Mouse (Mus musculus): ENCODE results near the gene Ttc29. TPM values are rescaled to one million over a fixed set of nuclear protein-coding genes. Genes with fewer than 3 reads are reported as not detected.

Gene Ttc29
- total and polyA plus RNA-seq, 2 experiments from 2014 or later, result 1.0 to 5.3 TPM

DNA sequence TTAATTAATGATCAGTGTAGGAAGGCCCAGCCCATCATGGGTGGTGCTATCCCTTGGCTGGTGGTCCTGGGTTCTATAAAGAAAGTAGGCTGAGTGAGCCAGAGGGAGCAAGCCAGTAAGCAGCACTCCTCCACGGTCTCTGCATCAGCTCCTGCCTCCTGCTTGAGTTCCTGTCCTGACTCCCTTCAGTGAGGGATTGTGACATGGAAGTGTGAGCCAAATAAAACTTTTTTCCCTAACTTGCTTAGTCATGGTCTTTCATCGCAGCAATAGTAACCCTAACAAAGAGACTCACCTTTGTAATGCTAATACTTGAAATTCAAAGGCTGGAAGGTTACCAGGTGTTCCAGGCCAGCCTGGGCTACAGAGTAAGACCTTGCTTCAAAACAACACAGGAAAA lies 71.7 kb downstream of the Ttc29 start:
- no peak for TF ChIP-seq CTCF (IDR thresholded peaks at IDR 0.05)
- ATAC-seq (ENCODE audit: low FRiP score), result no peak
- DNase-seq (ENCODE audit: low spot score), result no peak

DNA sequence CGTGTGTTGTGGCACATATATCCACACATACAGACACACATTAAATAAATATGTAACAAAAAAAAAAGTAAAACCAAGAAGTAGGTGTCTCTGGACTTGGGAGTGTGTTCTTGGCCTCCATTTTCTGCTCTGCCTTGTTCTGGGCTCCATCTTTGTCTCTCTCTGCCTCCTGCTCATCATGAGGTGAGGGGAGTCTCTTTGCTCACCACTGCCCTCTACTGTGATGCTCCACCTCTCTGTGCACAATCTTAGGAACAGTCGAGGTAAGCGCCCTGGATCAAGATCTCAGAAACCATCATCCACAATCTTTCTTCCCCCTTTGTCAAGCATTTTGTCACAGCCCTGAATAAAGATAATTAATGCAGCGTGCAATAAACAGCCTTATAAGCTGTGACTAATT lies 72.3 kb downstream of the Ttc29 start:
- H3K27me3 ChIP-seq (ENCODE audit: insufficient read depth, low read length), result no peaks in the 10 kb centered on the region
- DNase-seq (ENCODE audit: low spot score), result no peak
- H3K9me3 ChIP-seq (ENCODE audit: low read length), result no peaks in the 10 kb centered on the region
- H3K27ac ChIP-seq (ENCODE audit: low read depth, low read length), result no peak overlapping the region
- H3K9ac ChIP-seq (replicated peaks; ENCODE audit: low read length, poor library complexity, severe bottlenecking), result no peak overlapping the region
- H3K4me1 ChIP-seq (ENCODE audit: insufficient read depth, low read length), result no peaks in the 10 kb centered on the region
- ATAC-seq (ENCODE audit: low FRiP score), result no peak
- H3K4me2 ChIP-seq (ENCODE audit: low read depth, low read length, poor library complexity, severe bottlenecking), result no peak overlapping the region
- no peaks in the 10 kb centered on the region for H3K36me3 ChIP-seq (ENCODE audit: insufficient read depth, low read length)
- WGBS, result 82% methylated on average over 4 of the region's 4 CpGs
- TF ChIP-seq CTCF (IDR thresholded peaks at IDR 0.05), result no peak
- H3K4me3 ChIP-seq (ENCODE audit: low read depth, low read length), result no peak overlapping the region

More for the DNA sequence above, 71.7 kb downstream of the Ttc29 start:
- Histone ChIP-seq H3K9ac (replicated peaks; ENCODE audit: low read length, poor library complexity, severe bottlenecking) (no peak overlapping the region), H3K4me2 (ENCODE audit: low read depth, low read length, poor library complexity, severe bottlenecking) (no peak overlapping the region), H3K36me3 (ENCODE audit: insufficient read depth, low read length) (no peaks in the 10 kb centered on the region), H3K4me3 (ENCODE audit: low read depth, low read length) (no peak overlapping the region), H3K4me1 (ENCODE audit: insufficient read depth, low read length) (no peaks in the 10 kb centered on the region), H3K27me3 (ENCODE audit: insufficient read depth, low read length) (no peaks in the 10 kb centered on the region), H3K27ac (ENCODE audit: low read depth, low read length) (no peak overlapping the region), H3K9me3 (ENCODE audit: low read length) (no peaks in the 10 kb centered on the region)
- WGBS, result 43% methylated on average over 2 of the region's 2 CpGs

DNA sequence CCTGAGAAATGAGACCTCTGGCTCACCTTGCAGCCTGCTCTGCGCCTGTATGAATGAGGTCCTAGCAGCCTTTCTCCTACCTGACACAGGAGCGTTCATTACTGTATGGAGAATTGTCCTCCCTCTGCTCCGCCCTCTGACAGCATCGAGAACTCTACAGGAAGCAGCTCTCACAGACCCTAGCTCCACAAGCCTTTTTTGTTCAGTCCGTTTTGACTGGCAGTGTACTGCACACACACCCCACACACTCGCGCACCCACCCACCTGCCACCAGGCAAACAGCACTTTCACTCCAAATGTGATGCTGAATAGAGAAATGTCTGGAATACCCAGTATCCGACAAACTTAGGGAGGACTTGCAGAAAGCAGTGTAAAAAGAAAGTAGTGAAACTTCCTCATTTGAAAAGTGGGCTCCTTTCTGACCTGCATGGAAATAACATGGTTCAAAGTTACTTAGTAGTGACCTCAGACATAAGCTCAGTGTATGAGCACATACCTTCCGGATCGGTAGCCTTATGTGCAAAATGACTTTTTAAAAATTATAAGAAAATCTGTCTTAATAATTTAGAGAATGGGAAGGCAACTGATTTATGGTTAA lies 76.4 kb downstream of the Ttc29 start:
- ATAC-seq (ENCODE audit: low FRiP score) (no peak), DNase-seq (ENCODE audit: low spot score) (no peak)
- TF ChIP-seq CTCF (IDR thresholded peaks at IDR 0.05), result no peak
- Histone ChIP-seq H3K27me3 (ENCODE audit: insufficient read depth, low read length) (no peaks in the 10 kb centered on the region), H3K9me3 (ENCODE audit: low read length) (no peaks in the 10 kb centered on the region), H3K4me1 (ENCODE audit: insufficient read depth, low read length) (no peaks in the 10 kb centered on the region), H3K36me3 (ENCODE audit: insufficient read depth, low read length) (no peaks in the 10 kb centered on the region), H3K27ac (ENCODE audit: low read depth, low read length) (no peak overlapping the region), H3K4me2 (ENCODE audit: low read depth, low read length, poor library complexity, severe bottlenecking) (no peak overlapping the region), H3K9ac (replicated peaks; ENCODE audit: low read length, poor library complexity, severe bottlenecking) (no peak overlapping the region), H3K4me3 (ENCODE audit: low read depth, low read length) (no peak overlapping the region)
- 79% methylated on average over 10 of the region's 10 CpGs for WGBS

DNA sequence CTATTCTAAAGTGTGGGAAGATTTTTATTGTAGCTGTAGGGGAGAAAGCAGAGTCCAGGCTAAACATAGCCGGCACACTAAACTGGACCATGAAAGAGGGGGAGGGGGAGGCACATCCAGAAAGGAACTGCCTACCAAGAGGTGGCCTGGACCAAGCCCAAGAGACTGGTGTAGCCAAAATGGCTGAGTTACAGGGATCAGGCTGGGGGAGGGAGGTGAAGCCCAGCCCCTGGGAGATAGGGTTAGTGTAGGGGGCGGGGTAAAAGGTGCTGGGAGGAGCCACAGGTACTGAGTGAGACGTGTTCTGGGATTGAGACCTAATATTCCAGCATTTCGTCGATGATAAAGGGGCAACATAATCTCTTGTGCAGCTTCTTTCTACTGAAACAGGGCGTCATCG lies 77.2 kb downstream of the Ttc29 start:
- Histone ChIP-seq H3K9ac (replicated peaks; ENCODE audit: low read length, poor library complexity, severe bottlenecking) (no peak overlapping the region), H3K27ac (ENCODE audit: low read depth, low read length) (no peak overlapping the region), H3K36me3 (ENCODE audit: insufficient read depth, low read length) (no peaks in the 10 kb centered on the region), H3K4me3 (ENCODE audit: low read depth, low read length) (no peak overlapping the region), H3K4me1 (ENCODE audit: insufficient read depth, low read length) (no peaks in the 10 kb centered on the region), H3K9me3 (ENCODE audit: low read length) (no peaks in the 10 kb centered on the region), H3K27me3 (ENCODE audit: insufficient read depth, low read length) (no peaks in the 10 kb centered on the region), H3K4me2 (ENCODE audit: low read depth, low read length, poor library complexity, severe bottlenecking) (no peak overlapping the region)
- 60% methylated on average over 7 of the region's 7 CpGs for WGBS
- DNase-seq (ENCODE audit: low spot score) (no peak), ATAC-seq (ENCODE audit: low FRiP score) (no peak)
- no peak for TF ChIP-seq CTCF (IDR thresholded peaks at IDR 0.05)

DNA sequence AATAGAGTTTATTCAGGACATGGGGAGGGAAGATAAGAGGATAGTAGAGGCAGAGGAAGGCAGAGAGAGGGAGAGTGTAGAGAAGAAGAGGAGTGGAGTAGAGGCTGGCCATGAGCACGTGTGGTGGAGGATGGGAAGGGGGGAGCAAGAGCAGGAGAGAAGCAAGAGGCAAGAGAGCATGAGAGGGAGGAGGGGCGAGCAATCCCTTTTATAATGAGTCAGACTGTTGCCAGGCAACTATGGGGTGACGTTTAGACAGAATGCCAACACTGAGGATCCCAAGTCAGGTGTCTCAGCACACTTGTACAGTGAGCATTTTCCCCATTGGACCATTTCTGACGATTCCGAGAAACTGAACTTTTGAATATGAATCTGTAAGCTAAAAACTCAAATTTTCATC lies 82.4 kb downstream of the Ttc29 start:
- Histone ChIP-seq H3K9me3 (ENCODE audit: low read length) (no peaks in the 10 kb centered on the region), H3K36me3 (ENCODE audit: insufficient read depth, low read length) (no peaks in the 10 kb centered on the region), H3K4me3 (ENCODE audit: low read depth, low read length) (no peak overlapping the region), H3K27ac (ENCODE audit: low read depth, low read length) (no peak overlapping the region), H3K27me3 (ENCODE audit: insufficient read depth, low read length) (no peaks in the 10 kb centered on the region), H3K9ac (replicated peaks; ENCODE audit: low read length, poor library complexity, severe bottlenecking) (no peak overlapping the region), H3K4me1 (ENCODE audit: insufficient read depth, low read length) (no peaks in the 10 kb centered on the region), H3K4me2 (ENCODE audit: low read depth, low read length, poor library complexity, severe bottlenecking) (no peak overlapping the region)
- TF ChIP-seq CTCF (IDR thresholded peaks at IDR 0.05), result no peak
- DNase-seq (ENCODE audit: low spot score), result no peak
- ATAC-seq (ENCODE audit: low FRiP score), result no peak
- WGBS, result 47% methylated on average over 5 of the region's 5 CpGs

DNA sequence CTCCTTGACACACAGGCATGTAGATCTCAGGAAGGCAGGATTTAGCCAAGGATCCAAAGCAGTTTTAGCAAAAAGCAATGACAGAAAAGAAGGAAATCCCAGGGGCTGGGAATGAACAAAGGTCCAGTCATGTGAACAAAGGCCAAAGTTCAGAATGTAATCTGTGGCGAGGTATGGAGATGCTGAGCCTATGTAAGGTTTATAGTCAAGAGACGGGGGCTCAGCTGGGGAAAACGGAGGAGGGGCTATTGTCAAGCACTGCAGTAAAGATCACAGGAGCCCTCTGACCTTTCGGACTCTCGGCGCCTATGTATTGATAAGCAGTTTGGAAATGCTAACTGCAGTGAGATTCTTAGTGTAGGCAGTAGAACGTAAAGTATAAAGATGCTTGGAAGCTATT lies 90.5 kb downstream of the Ttc29 start:
- DNase-seq (ENCODE audit: low spot score) (no peak), ATAC-seq (ENCODE audit: low FRiP score) (no peak)
- H3K9ac ChIP-seq (replicated peaks; ENCODE audit: low read length, poor library complexity, severe bottlenecking), result no peak overlapping the region
- peaks cover 4% of the 10 kb centered on the region; the same call in 1 of the 2 replicates for H3K27me3 ChIP-seq (ENCODE audit: insufficient read depth, low read length)
- no peak overlapping the region for H3K4me3 ChIP-seq (ENCODE audit: low read depth, low read length)
- H3K4me1 ChIP-seq (ENCODE audit: insufficient read depth, low read length), result no peaks in the 10 kb centered on the region
- WGBS, result 39% methylated on average over 7 of the region's 7 CpGs
- no peaks in the 10 kb centered on the region for H3K36me3 ChIP-seq (ENCODE audit: insufficient read depth, low read length)
- H3K4me2 ChIP-seq (ENCODE audit: low read depth, low read length, poor library complexity, severe bottlenecking), result no peak overlapping the region
- no peak overlapping the region for H3K27ac ChIP-seq (ENCODE audit: low read depth, low read length)
- TF ChIP-seq CTCF (IDR thresholded peaks at IDR 0.05), result no peak
- H3K9me3 ChIP-seq (ENCODE audit: low read length), result no peaks in the 10 kb centered on the region

All from midbrain, postnatal 0 days (tissue).